Mouse (Mus musculus) hindbrain, embryonic 13.5 days (tissue): ENCODE data around the gene Gldc. TPM values are rescaled to one million over a fixed set of nuclear protein-coding genes. Genes with fewer than 3 reads are reported as not detected.

Experiments used
- ATAC-seq: fragments of 200-750 bp; cut with Nextera tagmentation; 2 replicates; pipeline ENCODE4 v1.8.0; 2017; ENCODE audit warnings: moderate TSS enrichment; ENCODE audit not compliant: low FRiP score
- H3K27ac ChIP-seq: fragments of 300-500 bp; sonication (generic); 2 replicates; pipeline ENCODE4 v1.5.1; 2015; ENCODE audit warnings: inconsistent platforms, mild to moderate bottlenecking, moderate library complexity
- H3K27me3 ChIP-seq: fragments of 300-500 bp; sonication (generic); 2 replicates; pipeline ENCODE4 v1.6.1; 2015; ENCODE audit warnings: mild to moderate bottlenecking, inconsistent platforms
- H3K36me3 ChIP-seq: fragments of 300-500 bp; sonication (generic); 2 replicates; pipeline ENCODE4 v1.6.1; 2015; ENCODE audit warnings: mild to moderate bottlenecking, inconsistent platforms
- H3K4me1 ChIP-seq: fragments of 300-500 bp; sonication (generic); replicated peaks from 2 replicates; pipeline ENCODE4 v1.6.1; 2015; ENCODE audit warnings: inconsistent platforms
- H3K4me2 ChIP-seq: fragments of 300-500 bp; sonication (generic); 2 replicates; pipeline ENCODE4 v1.6.1; 2015; ENCODE audit warnings: inconsistent platforms, mild to moderate bottlenecking, moderate library complexity
- H3K4me3 ChIP-seq: fragments of 300-500 bp; sonication (generic); 2 replicates; pipeline ENCODE4 v1.5.1; 2015; ENCODE audit warnings: mild to moderate bottlenecking, inconsistent platforms
- H3K9ac ChIP-seq: fragments of 300-500 bp; sonication (generic); 2 replicates; pipeline ENCODE4 v1.6.1; 2015; ENCODE audit warnings: mild to moderate bottlenecking, inconsistent platforms
- H3K9me3 ChIP-seq: fragments of 300-500 bp; sonication (generic); 2 replicates; pipeline ENCODE4 v1.6.1; 2016; ENCODE audit warnings: inconsistent platforms
- WGBS: fragments of 180-500 bp; shearing (Covaris S2); methylation state at CpG from one replicate; pipeline ENCODE4 v1.1.7; 2015; 5-methylcytosine and 5-hydroxymethylcytosine counted together
- polyA plus RNA-seq: library from polyadenylated mRNA; unstranded; fragments of >200 nt; fragmentation: Nextera tagmentation; extraction: Ambion mirVana; gene quantifications from 2 replicates; pipeline ENCODE4 v1.2.1, GENCODE M21; 2015

Gldc gene
- polyA plus RNA-seq, 1 experiment from 2014 or later = 8.6 TPM

DNA sequence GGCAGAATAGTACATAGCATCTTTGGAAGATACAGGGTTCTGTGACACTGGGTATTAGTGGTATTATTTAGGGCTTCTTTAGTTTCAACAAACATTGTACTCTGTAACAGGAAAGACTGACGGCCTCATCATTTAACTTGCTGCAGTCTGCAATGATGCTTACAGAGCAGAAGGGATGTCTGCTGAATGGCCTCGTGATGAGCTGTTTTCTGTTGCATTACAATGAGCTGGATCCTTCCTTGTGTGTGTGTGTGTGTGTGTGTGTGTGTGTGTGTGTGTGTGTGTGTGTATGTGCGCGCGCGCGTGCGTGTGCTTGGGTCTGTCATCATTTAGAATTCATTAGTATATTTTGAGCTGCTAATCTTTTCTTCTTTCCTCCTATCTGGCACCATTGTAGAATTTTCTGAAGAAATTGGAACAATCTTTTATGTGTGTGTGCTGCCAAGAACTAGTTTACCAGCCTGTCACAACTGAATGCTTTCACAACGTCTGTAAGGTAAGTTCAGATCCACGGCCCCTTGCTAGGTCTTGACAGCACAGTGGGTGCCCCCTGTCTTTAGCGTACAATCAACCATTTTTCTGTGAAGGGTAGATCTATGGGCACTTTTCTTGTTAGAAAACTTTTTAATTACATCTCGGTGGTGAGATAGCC is 83.5 kb downstream of the Gldc start:
- H3K27me3 ChIP-seq = no peaks in the 10 kb centered on the region
- no peak overlapping the region for H3K4me2 ChIP-seq
- no peak overlapping the region for H3K9ac ChIP-seq
- H3K4me3 ChIP-seq = no peak overlapping the region
- no peaks in the 10 kb centered on the region for H3K9me3 ChIP-seq
- no peak overlapping the region for H3K27ac ChIP-seq
- H3K36me3 ChIP-seq = peaks cover 83% of the 10 kb centered on the region
- 88% methylated on average over 12 of the region's 12 CpGs for WGBS
- peaks cover 8% of the 10 kb centered on the region; the same call in 1 of the 2 replicates for H3K4me1 ChIP-seq
- ATAC-seq = no peak

DNA sequence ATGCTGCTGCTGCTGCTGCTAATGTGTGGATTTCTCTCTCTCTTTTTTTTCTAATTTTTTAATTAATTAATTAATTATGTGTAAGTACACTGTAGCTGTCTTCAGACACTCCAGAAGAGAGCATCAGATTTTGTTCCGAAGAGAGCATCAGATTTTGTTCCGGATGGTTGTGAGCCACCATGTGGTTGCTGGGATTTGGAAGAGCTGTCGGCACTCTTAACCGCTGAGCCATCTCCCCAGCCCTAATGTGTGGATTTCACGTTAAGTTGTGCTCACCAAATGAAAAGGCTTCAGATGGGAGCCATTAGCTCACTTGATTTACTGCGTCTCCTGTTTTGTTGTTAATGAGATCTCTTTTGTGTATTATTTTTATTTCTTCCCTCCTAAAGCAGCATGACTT is 85.1 kb downstream of the Gldc start:
- H3K27me3 ChIP-seq = no peaks in the 10 kb centered on the region
- peaks cover 80% of the 10 kb centered on the region for H3K36me3 ChIP-seq
- no peak overlapping the region for H3K4me2 ChIP-seq
- no peaks in the 10 kb centered on the region for H3K4me1 ChIP-seq
- H3K9me3 ChIP-seq = no peaks in the 10 kb centered on the region
- H3K4me3 ChIP-seq = no peak overlapping the region
- H3K9ac ChIP-seq = no peak overlapping the region
- 71% methylated on average over 6 of the region's 6 CpGs for WGBS
- no peak for ATAC-seq
- no peak overlapping the region for H3K27ac ChIP-seq

DNA sequence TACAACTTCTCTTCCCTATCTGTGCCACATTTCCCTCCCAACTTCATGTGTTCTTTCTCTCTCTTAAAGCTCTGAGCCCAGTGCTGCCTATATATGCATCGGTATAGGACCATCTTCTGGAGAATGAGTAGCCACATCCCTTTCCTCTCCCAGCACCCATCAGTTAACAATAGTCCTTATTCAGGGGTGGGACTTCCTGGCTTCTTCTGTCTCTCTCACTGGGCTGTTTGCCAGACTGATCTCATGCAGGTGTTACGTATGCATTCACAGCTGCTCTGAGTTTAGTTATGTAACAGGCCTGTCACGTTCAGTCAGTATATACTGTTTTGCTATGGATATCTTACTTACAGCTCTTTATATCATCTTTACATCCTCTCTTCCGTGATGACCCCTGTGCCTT is 109.4 kb downstream of the Gldc start:
- no peak for ATAC-seq

DNA sequence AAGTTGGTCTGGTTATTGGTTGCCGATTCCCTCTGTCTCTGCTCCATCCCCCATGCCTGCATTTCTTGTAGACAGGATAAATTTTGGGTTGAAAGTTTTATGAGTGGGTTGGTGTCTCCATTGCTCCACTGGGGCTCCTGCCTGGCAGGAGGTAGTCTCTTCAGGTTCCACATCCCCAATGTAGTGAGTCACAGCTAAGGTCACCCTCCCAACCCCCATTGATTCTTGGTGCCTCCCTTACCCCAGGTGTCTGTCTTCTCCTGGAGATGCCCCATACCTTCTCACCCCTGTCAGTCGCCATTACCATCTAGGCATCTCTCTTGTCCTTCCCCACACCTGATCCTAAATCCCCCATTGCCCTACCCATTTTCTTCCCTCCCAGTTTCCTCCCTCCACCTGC is 121.0 kb downstream of the Gldc start:
- H3K9ac ChIP-seq = no peak overlapping the region
- ATAC-seq = no peak
- H3K9me3 ChIP-seq = no peaks in the 10 kb centered on the region
- WGBS = 100% methylated on average over 2 of the region's 2 CpGs
- no peaks in the 10 kb centered on the region for H3K27me3 ChIP-seq
- no peak overlapping the region for H3K4me2 ChIP-seq
- H3K4me3 ChIP-seq = no peak overlapping the region
- peaks cover 4% of the 10 kb centered on the region; the same call in 1 of the 2 replicates for H3K36me3 ChIP-seq
- H3K27ac ChIP-seq = no peak overlapping the region
- H3K4me1 ChIP-seq = 0 out of 2 replicates have a peak, but pooled peaks cover 4% of the 10 kb centered on the region

More for the DNA sequence above, 109.4 kb downstream of the Gldc start:
- H3K36me3 ChIP-seq = no peaks in the 10 kb centered on the region
- no peak overlapping the region for H3K9ac ChIP-seq
- no peaks in the 10 kb centered on the region for H3K9me3 ChIP-seq
- no peak overlapping the region; the same call in 1 of the 2 replicates for H3K27ac ChIP-seq
- no peak overlapping the region for H3K4me2 ChIP-seq
- 85% methylated on average over 4 of the region's 4 CpGs for WGBS
- H3K4me3 ChIP-seq = no peak overlapping the region
- H3K4me1 ChIP-seq = no peaks in the 10 kb centered on the region
- H3K27me3 ChIP-seq = no peaks in the 10 kb centered on the region

DNA sequence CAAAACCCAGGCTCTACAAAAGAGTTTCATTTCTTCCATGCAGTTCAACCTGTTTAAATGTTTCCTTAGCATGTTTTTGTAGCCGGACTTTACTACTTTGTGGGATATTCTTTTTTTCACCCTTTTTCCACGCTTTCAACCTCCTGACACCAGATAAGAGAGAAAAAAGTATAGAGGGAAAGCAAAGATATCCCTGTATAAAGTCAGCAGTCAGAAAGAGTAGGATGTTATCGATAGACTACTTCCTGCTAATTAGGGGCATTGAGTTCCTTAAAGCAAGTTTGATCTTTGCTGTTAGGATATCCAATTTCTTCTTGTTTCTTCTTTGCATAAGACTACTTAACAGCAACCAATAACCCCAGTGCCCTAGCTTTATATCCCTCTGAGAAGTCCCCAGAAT is 123.8 kb downstream of the Gldc start:
- Histone ChIP-seq H3K36me3 (peaks cover 13% of the 10 kb centered on the region), H3K4me1 (peaks cover 4% of the 10 kb centered on the region; the same call in 1 of the 2 replicates), H3K9ac (no peak overlapping the region), H3K4me3 (no peak overlapping the region), H3K27me3 (no peaks in the 10 kb centered on the region), H3K9me3 (no peaks in the 10 kb centered on the region; the same call in 1 of the 2 replicates), H3K27ac (no peak overlapping the region), H3K4me2 (no peak overlapping the region)
- 94% methylated on average over 3 of the region's 3 CpGs for WGBS
- no peak for ATAC-seq

DNA sequence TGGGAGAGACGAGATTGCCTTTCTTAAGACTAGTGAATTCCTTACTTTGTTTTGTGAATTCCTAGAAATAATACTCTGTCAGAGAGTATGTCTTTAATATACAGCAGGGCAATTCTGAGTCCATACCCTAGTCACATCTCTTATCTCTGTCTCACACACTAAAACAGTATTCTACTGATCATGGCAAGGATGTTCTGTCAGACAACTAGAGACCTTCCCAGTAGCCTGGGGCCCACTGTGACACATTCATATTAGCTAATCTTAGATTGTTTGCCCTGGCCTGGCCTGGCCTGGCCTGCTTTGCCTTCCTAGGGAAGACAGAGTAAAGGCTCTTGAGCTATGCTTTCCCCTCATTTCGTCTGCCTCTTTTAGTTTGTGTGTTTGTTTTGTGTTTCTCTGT is 124.6 kb downstream of the Gldc start:
- no peak overlapping the region for H3K9ac ChIP-seq
- no peak overlapping the region for H3K4me3 ChIP-seq
- no peak overlapping the region for H3K27ac ChIP-seq
- H3K36me3 ChIP-seq = peaks cover 12% of the 10 kb centered on the region
- no peak for ATAC-seq
- peaks cover 4% of the 10 kb centered on the region; the same call in 1 of the 2 replicates for H3K4me1 ChIP-seq
- no peaks in the 10 kb centered on the region; the same call in 1 of the 2 replicates for H3K9me3 ChIP-seq
- no peak overlapping the region for H3K4me2 ChIP-seq
- WGBS = 84% methylated on average over 2 of the region's 2 CpGs
- no peaks in the 10 kb centered on the region for H3K27me3 ChIP-seq

Other genes starting within 250 kb of the Gldc start
- gene Trpd52l3, start 171.6 kb downstream of the Gldc start, polyA plus RNA-seq = not detected in 2 replicates
- gene Uhrf2, start 144.9 kb downstream of the Gldc start, polyA plus RNA-seq = 60.5 TPM in 2 replicates
- 0.16 TPM in 1 of 2 replicates, not detected in the other for gene Mbl2, start 57.5 kb upstream of the Gldc start, polyA plus RNA-seq